Mouse (Mus musculus) olfactory bulb, adult 2 months (tissue): Measurements from ENCODE around the gene Kmt5c.

ENCODE experiments used
- CTCF ChIP-seq: fragments of 200-500 bp; IDR thresholded peaks from 2 replicates; pipeline ENCODE4 v1.5.1; 2012; ENCODE audit warnings: low read depth, mild to moderate bottlenecking, low read length, moderate library complexity; ENCODE audit not compliant: insufficient read depth
- POLR2A ChIP-seq: fragments of 200-500 bp; IDR thresholded peaks from 2 replicates; pipeline ENCODE4 v1.6.1; 2012; ENCODE audit warnings: mild to moderate bottlenecking, low read depth, low read length, moderate library complexity; ENCODE audit not compliant: insufficient read depth

DNA sequence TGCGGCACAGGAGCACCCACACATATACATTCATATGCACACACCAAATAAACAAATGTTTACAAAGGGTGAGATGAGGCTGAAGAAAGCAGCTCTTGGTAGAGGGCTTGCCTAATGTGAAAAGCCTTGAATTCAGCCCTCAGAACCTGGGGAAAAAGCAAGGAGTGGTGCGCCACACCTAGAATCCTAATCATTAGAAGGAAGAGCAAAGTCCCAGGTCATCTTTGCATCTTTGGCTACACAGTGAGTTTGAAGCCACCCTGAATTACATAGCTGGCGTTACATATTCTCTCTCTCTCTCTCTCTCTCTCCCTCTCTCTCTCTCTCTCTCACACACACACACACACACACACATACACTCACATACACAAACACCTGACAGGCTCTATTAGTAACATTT is 20.6 kb upstream of the Kmt5c start:
- TF ChIP-seq CTCF (no peak), POLR2A (no peak)
